Mouse (Mus musculus): Measurements from ENCODE around the gene Btla.

Gene Btla

GRCm38 (mm10) chr16:45223648-45224388, at the start of gene Btla:
Gene Btla (plus strand): TSS chr16:45224315.
- no peak for ATAC-seq (ENCODE audit: insufficient number of reproducible peaks, low FRiP score, low TSS enrichment)

GRCm38 (mm10) chr16:45178552-45178951, 45.6 kb upstream of the Btla start:
- ATAC-seq (ENCODE audit: insufficient number of reproducible peaks, low FRiP score, low TSS enrichment) = no peak

GRCm38 (mm10) chr16:45181824-45182223, 42.3 kb upstream of the Btla start:
- ATAC-seq (ENCODE audit: insufficient number of reproducible peaks, low FRiP score, low TSS enrichment) = no peak

GRCm38 (mm10) chr16:45192613-45193012, 31.5 kb upstream of the Btla start:
- peak; percentile 81 for ATAC-seq (ENCODE audit: insufficient number of reproducible peaks, low FRiP score, low TSS enrichment)

GRCm38 (mm10) chr16:45196816-45197215, 27.3 kb upstream of the Btla start:
- peak; percentile 74 for ATAC-seq (ENCODE audit: insufficient number of reproducible peaks, low FRiP score, low TSS enrichment)

GRCm38 (mm10) chr16:45201395-45201794, 22.7 kb upstream of the Btla start:
- no peak for ATAC-seq (ENCODE audit: insufficient number of reproducible peaks, low FRiP score, low TSS enrichment)

- ATAC-seq (ENCODE audit: insufficient number of reproducible peaks, low FRiP score, low TSS enrichment) = no peak
These were observed 19.7 kb upstream of the Btla start for GRCm38 (mm10) chr16:45204438-45204837.

GRCm38 (mm10) chr16:45204859-45205670, 19.1 kb upstream of the Btla start:
- ATAC-seq (ENCODE audit: insufficient number of reproducible peaks, low FRiP score, low TSS enrichment) = no peak

GRCm38 (mm10) chr16:45222016-45222415, 2.1 kb upstream of the Btla start:
- ATAC-seq (ENCODE audit: insufficient number of reproducible peaks, low FRiP score, low TSS enrichment) = no peak

GRCm38 (mm10) chr16:45222771-45223170, 1.3 kb upstream of the Btla start:
- no peak for ATAC-seq (ENCODE audit: insufficient number of reproducible peaks, low FRiP score, low TSS enrichment)

GRCm38 (mm10) chr16:45224431-45225008, 405 bp downstream of the Btla start:
- no peak for ATAC-seq (ENCODE audit: insufficient number of reproducible peaks, low FRiP score, low TSS enrichment)

- no peak for ATAC-seq (ENCODE audit: insufficient number of reproducible peaks, low FRiP score, low TSS enrichment)
These were observed 2.9 kb downstream of the Btla start for GRCm38 (mm10) chr16:45227002-45227401.

GRCm38 (mm10) chr16:45231296-45231695, 7.2 kb downstream of the Btla start:
- ATAC-seq (ENCODE audit: insufficient number of reproducible peaks, low FRiP score, low TSS enrichment) = no peak

GRCm38 (mm10) chr16:45233007-45233406, 8.9 kb downstream of the Btla start:
- no peak for ATAC-seq (ENCODE audit: insufficient number of reproducible peaks, low FRiP score, low TSS enrichment)

GRCm38 (mm10) chr16:45242700-45243099, 18.6 kb downstream of the Btla start:
- ATAC-seq (ENCODE audit: insufficient number of reproducible peaks, low FRiP score, low TSS enrichment) = no peak

- ATAC-seq (ENCODE audit: insufficient number of reproducible peaks, low FRiP score, low TSS enrichment) = no peak
These were observed 20.9 kb downstream of the Btla start for GRCm38 (mm10) chr16:45244930-45245472.

GRCm38 (mm10) chr16:45249761-45250160, 25.6 kb downstream of the Btla start:
- no peak for ATAC-seq (ENCODE audit: insufficient number of reproducible peaks, low FRiP score, low TSS enrichment)

GRCm38 (mm10) chr16:45250317-45250716, 26.2 kb downstream of the Btla start:
- ATAC-seq (ENCODE audit: insufficient number of reproducible peaks, low FRiP score, low TSS enrichment) = no peak

GRCm38 (mm10) chr16:45251773-45252413, 27.8 kb downstream of the Btla start:
- ATAC-seq (ENCODE audit: insufficient number of reproducible peaks, low FRiP score, low TSS enrichment) = no peak

GRCm38 (mm10) chr16:45255183-45255861, 31.2 kb downstream of the Btla start:
- no peak for ATAC-seq (ENCODE audit: insufficient number of reproducible peaks, low FRiP score, low TSS enrichment)

All from cerebellum, adult (tissue).